Mouse (Mus musculus): ENCODE measurements at regions not wholly inside any gene's neighbourhood (a gene's known extent, or its start where the extent isn't known, plus 50 kb on each side); places are given as distances from the start of the nearest gene placed in this dataset.

- no peak for TF ChIP-seq CTCF (IDR thresholded peaks at IDR 0.05; ENCODE audit: control insufficient read depth, insufficient read depth, insufficient read length)
- TF ChIP-seq USF1 (IDR thresholded peaks at IDR 0.05; ENCODE audit: low read depth), result no peak
- TF ChIP-seq CEBPB (IDR thresholded peaks at IDR 0.05; ENCODE audit: low read depth), result no peak
- TF ChIP-seq MYOG (IDR thresholded peaks at IDR 0.05; ENCODE audit: control insufficient read depth, extremely low read depth, insufficient read length), result no peak
- TF ChIP-seq MYOD1 (IDR thresholded peaks at IDR 0.05; ENCODE audit: control insufficient read depth, insufficient read length, low read depth), result no peak
Measured at GRCm38 (mm10) chr13:25678221-25678735, 408.0 kb upstream of the Nrsn1 start.
